Mouse (Mus musculus): ENCODE results near the gene Olfr775. TPM values are rescaled to one million over a fixed set of nuclear protein-coding genes. Genes with fewer than 3 reads are reported as not detected.

Gene Olfr775
- not detected for total RNA-seq (2021)
- long read RNA-seq = 0 reads

DNA sequence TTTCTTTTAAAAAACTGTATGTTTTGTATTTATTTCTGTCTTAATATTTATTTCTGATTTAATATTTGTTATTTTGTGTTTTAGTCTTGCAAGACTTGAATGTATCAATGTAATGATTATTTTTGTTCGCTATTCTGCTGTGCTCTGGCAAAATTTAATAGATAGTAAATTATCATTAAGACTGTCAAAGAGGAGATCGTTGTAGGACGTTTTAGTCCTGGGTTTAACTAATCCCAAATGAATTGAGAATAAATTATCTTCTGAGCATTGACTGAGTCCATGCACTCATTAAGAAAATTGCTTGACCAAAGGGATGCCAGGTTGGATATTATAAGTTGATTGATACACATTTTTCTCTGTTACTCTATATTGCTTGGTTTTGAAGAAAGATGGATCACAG lies at the start of gene Olfr775:
Gene Olfr775 (plus strand): TSS at position 301 of the 400 bp plus-strand sequence.
- DNase-seq (ENCODE audit: low spot score in 2 of 2) = no peak

GRCm38 (mm10) chr10:129230737-129231136 lies 17.5 kb upstream of the Olfr775 start:
- no peak for DNase-seq (ENCODE audit: low spot score in 2 of 2)

DNA sequence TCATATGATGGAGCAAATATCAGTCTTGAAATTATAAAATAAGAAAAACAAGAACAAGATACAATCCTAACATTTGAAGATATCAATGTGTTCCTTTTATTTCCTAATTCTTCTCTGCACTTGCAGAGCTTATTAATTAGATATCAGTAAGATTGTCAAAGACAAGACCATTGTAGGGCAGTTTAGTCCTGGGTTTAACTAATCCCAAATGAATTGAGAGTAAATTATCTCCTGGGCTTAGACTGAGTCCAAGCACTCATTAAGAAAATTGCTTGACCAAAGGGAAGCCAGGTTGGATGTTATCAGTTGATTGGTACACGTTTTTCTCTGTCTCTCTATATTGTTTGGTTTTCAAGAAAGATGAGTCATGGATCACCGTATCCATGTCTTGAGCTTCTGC lies 12.3 kb upstream of the Olfr775 start, which contains the start of gene Olfr774:
Gene Olfr774 (plus strand): TSS at position 301 of the 400 bp plus-strand sequence.
- DNase-seq (ENCODE audit: low spot score in 2 of 2) = no peak

- DNase-seq (ENCODE audit: low spot score in 2 of 2) = no peak
These were observed 10.6 kb downstream of the Olfr775 start, which contains the start of gene Olfr776 for GRCm38 (mm10) chr10:129258827-129259226. Gene Olfr776 (plus strand): TSS chr10:129259127.

- no peak for DNase-seq (ENCODE audit: low spot score in 2 of 2)
These were observed 22.9 kb downstream of the Olfr775 start, which contains the start of gene Olfr777 for GRCm38 (mm10) chr10:129271081-129271535. Gene Olfr777 (minus strand): TSS chr10:129271485.

Other genes with a start within 250 kb of the Olfr775 start
- gene Olfr763, start 237.6 kb upstream of the Olfr775 start, total RNA-seq (2021) = not detected
- gene Olfr764-ps1, start 208.5 kb upstream of the Olfr775 start, total RNA-seq (2021) = not detected
- not detected for gene Olfr765, start 198.4 kb upstream of the Olfr775 start, total RNA-seq (2021)
- not detected for gene Olfr766-ps1, start 179.4 kb upstream of the Olfr775 start, total RNA-seq (2021)
- not detected for gene Olfr767, start 165.5 kb upstream of the Olfr775 start, total RNA-seq (2021)
- not detected for gene Olfr768, start 149.0 kb upstream of the Olfr775 start, total RNA-seq (2021)
- not detected for gene Olfr769, start 130.6 kb upstream of the Olfr775 start, total RNA-seq (2021)
- not detected for gene Olfr770, start 109.4 kb upstream of the Olfr775 start, total RNA-seq (2021)
- not detected for gene Olfr771, start 83.7 kb upstream of the Olfr775 start, total RNA-seq (2021)
- not detected for gene Olfr772, start 70.5 kb upstream of the Olfr775 start, total RNA-seq (2021)
- not detected for gene Olfr773, start 61.0 kb upstream of the Olfr775 start, total RNA-seq (2021)
- not detected for gene Olfr774, start 12.2 kb upstream of the Olfr775 start, total RNA-seq (2021)
- gene Olfr776, start 10.7 kb downstream of the Olfr775 start, total RNA-seq (2021) = not detected
- not detected for gene Olfr777, start 23.1 kb downstream of the Olfr775 start, total RNA-seq (2021)
- not detected for gene Olfr780, start 69.7 kb downstream of the Olfr775 start, total RNA-seq (2021)
- not detected for gene Olfr781, start 80.4 kb downstream of the Olfr775 start, total RNA-seq (2021)
- not detected for gene Olfr782, start 100.4 kb downstream of the Olfr775 start, total RNA-seq (2021)
- gene Olfr784, start 135.7 kb downstream of the Olfr775 start, total RNA-seq (2021) = under 1 TPM; 0.10 to 0.22 TPM
- gene Olfr785, start 157.0 kb downstream of the Olfr775 start, total RNA-seq (2021) = not detected
- not detected for gene Olfr786, start 178.9 kb downstream of the Olfr775 start, total RNA-seq (2021)
- not detected for gene Olfr787, start 213.4 kb downstream of the Olfr775 start, total RNA-seq (2021)
- not detected for gene Olfr788, start 222.6 kb downstream of the Olfr775 start, total RNA-seq (2021)
- gene Olfr789, start 236.3 kb downstream of the Olfr775 start, total RNA-seq (2021) = not detected

All from layer of hippocampus, adult 18-20 months (tissue).